Mouse (Mus musculus) urinary bladder, postnatal 4 days (tissue): Measurements from ENCODE around the gene Fndc3a.

Source experiments
- DNase-seq, 2 experiments: peaks; one replicate each; pipeline ENCODE4 v3.0.0; 2021 to 2022; ENCODE audit warnings: low spot score in 2 of 2

The Fndc3a gene

GRCm38 (mm10) chr14:72709710-72710340, at the start of gene Fndc3a:
TSS of gene Fndc3a (minus strand) at chr14:72710003.
- peak; percentile 84 to 85 for DNase-seq

- no peak for DNase-seq
These were observed 43.1 kb upstream of the Fndc3a start for GRCm38 (mm10) chr14:72752893-72753292.

GRCm38 (mm10) chr14:72750426-72751182, 40.8 kb upstream of the Fndc3a start:
- no peak for DNase-seq

- no peak for DNase-seq
These were observed 38.5 kb upstream of the Fndc3a start for GRCm38 (mm10) chr14:72748331-72748730.

- no peak for DNase-seq
These were observed 31.9 kb upstream of the Fndc3a start for GRCm38 (mm10) chr14:72741667-72742066.

GRCm38 (mm10) chr14:72740336-72740735, 30.5 kb upstream of the Fndc3a start:
- no peak for DNase-seq

- no peak for DNase-seq
These were observed 29.8 kb upstream of the Fndc3a start for GRCm38 (mm10) chr14:72739484-72740208.

GRCm38 (mm10) chr14:72738776-72739175, 29.0 kb upstream of the Fndc3a start:
- DNase-seq = no peak

GRCm38 (mm10) chr14:72738217-72738616, 28.4 kb upstream of the Fndc3a start:
- DNase-seq = no peak

- DNase-seq = no peak
These were observed 16.1 kb upstream of the Fndc3a start for GRCm38 (mm10) chr14:72725865-72726264.

- no peak for DNase-seq
These were observed 12.7 kb upstream of the Fndc3a start for GRCm38 (mm10) chr14:72722274-72723053.

GRCm38 (mm10) chr14:72716175-72716574, 6.4 kb upstream of the Fndc3a start:
- DNase-seq = no peak

GRCm38 (mm10) chr14:72711130-72711529, 1.3 kb upstream of the Fndc3a start:
- DNase-seq = no peak

GRCm38 (mm10) chr14:72710341-72711027, 681 bp upstream of the Fndc3a start:
- DNase-seq = peak in 1 of 2 experiments; percentile 22

- peak in 1 of 2 experiments; percentile 60 for DNase-seq
These were observed 603 bp downstream of the Fndc3a start for GRCm38 (mm10) chr14:72709091-72709709.

GRCm38 (mm10) chr14:72708581-72708991, 1.2 kb downstream of the Fndc3a start:
- DNase-seq = no peak

GRCm38 (mm10) chr14:72700056-72700455, 9.7 kb downstream of the Fndc3a start:
- DNase-seq = no peak

GRCm38 (mm10) chr14:72691406-72691805, 18.4 kb downstream of the Fndc3a start:
- DNase-seq = no peak

- DNase-seq = no peak
These were observed 20.3 kb downstream of the Fndc3a start for GRCm38 (mm10) chr14:72689525-72689924.

GRCm38 (mm10) chr14:72684857-72685370, 24.9 kb downstream of the Fndc3a start:
- no peak for DNase-seq
